Mouse (Mus musculus) liver, adult 2 months (tissue): ENCODE measurements at regions not wholly inside any gene's neighbourhood (a gene's known extent, or its start where the extent isn't known, plus 50 kb on each side); places are given as distances from the start of the nearest gene placed in this dataset.

Experiments
- DNase-seq: peaks from one replicate; pipeline ENCODE4 v3.0.0-alpha.2; 2011; ENCODE audit warnings: low read depth, low spot score; ENCODE audit errors: extremely low read depth
- H3K27ac ChIP-seq: fragments of 200-500 bp; replicated peaks from 2 replicates; pipeline ENCODE4 v1.5.1; 2012; ENCODE audit warnings: low read depth, mild to moderate bottlenecking, control low read depth, inconsistent platforms, low read length; ENCODE audit not compliant: insufficient read depth
- H3K27me3 ChIP-seq: fragments of 200-500 bp; 2 replicates; pipeline ENCODE4 v1.6.1; 2012; ENCODE audit warnings: mild to moderate bottlenecking, moderate library complexity, low read length, inconsistent platforms; ENCODE audit not compliant: control insufficient read depth, insufficient read depth
- H3K36me3 ChIP-seq: fragments of 200-500 bp; 2 replicates; pipeline ENCODE4 v1.6.1; 2012; ENCODE audit warnings: low read length, inconsistent platforms; ENCODE audit not compliant: control insufficient read depth, insufficient read depth
- H3K4me1 ChIP-seq: fragments of 200-500 bp; 2 replicates; pipeline ENCODE4 v1.6.1; 2011; ENCODE audit warnings: low read length; ENCODE audit not compliant: control insufficient read depth, insufficient read depth
- H3K4me3 ChIP-seq: fragments of 200-500 bp; 2 replicates; pipeline ENCODE4 v1.5.1; 2011; ENCODE audit warnings: low read depth, mild to moderate bottlenecking, control low read depth, low read length, moderate library complexity; ENCODE audit not compliant: insufficient read depth
- H3K79me2 ChIP-seq: fragments of 200-500 bp; 2 replicates; pipeline ENCODE4 v1.6.1; 2012; ENCODE audit warnings: inconsistent platforms, mild to moderate bottlenecking, low read length, moderate library complexity; ENCODE audit not compliant: control insufficient read depth, insufficient read depth
- H3K9ac ChIP-seq: fragments of 200-500 bp; 2 replicates; pipeline ENCODE4 v1.6.1; 2012; ENCODE audit warnings: low read depth, mild to moderate bottlenecking, control low read depth, inconsistent platforms, low read length
- CTCF ChIP-seq: fragments of 200-500 bp; IDR thresholded peaks from 2 replicates; pipeline ENCODE4 v1.5.1; 2011; ENCODE audit warnings: low read depth, low read length, control low read depth
- POLR2A ChIP-seq: fragments of 200-500 bp; IDR thresholded peaks from 2 replicates; pipeline ENCODE4 v1.6.1; 2011; ENCODE audit warnings: low read length, control low read depth; ENCODE audit not compliant: insufficient read depth; ENCODE audit errors: extremely low read depth
- WGBS: fragments of 180-500 bp; shearing (Covaris S2); methylation state at CpG from one replicate; pipeline ENCODE4 v1.1.7; 2018; 5-methylcytosine and 5-hydroxymethylcytosine counted together

GRCm38 (mm10) chr12:107085058-107085905 lies 403.1 kb upstream of the 3110018I06Rik start:
- 68% methylated on average over 14 of the region's 14 CpGs for WGBS
- Histone ChIP-seq H3K79me2 (no peaks in the 10 kb centered on the region), H3K27me3 (0 out of 2 replicates have a peak, but pooled peaks cover 2% of the 10 kb centered on the region), H3K36me3 (no peaks in the 10 kb centered on the region), H3K9ac (no peak overlapping the region), H3K4me1 (no peaks in the 10 kb centered on the region), H3K4me3 (no peak overlapping the region), H3K27ac (no peak overlapping the region)
- no peak for DNase-seq
- TF ChIP-seq CTCF (no peak), POLR2A (no peak)

GRCm38 (mm10) chr12:107085906-107086655 lies 402.4 kb upstream of the 3110018I06Rik start:
- Histone ChIP-seq H3K27me3 (0 out of 2 replicates have a peak, but pooled peaks cover 2% of the 10 kb centered on the region), H3K27ac (no peak overlapping the region), H3K4me1 (no peaks in the 10 kb centered on the region), H3K36me3 (no peaks in the 10 kb centered on the region), H3K9ac (no peak overlapping the region), H3K4me3 (no peak overlapping the region), H3K79me2 (no peaks in the 10 kb centered on the region)
- WGBS, result 52% methylated on average over 16 of the region's 16 CpGs
- no peak for DNase-seq
- TF ChIP-seq CTCF, result no peak
- no peak for TF ChIP-seq POLR2A

- Histone ChIP-seq H3K4me1 (no peaks in the 10 kb centered on the region), H3K36me3 (no peaks in the 10 kb centered on the region), H3K9ac (no peak overlapping the region), H3K79me2 (no peaks in the 10 kb centered on the region), H3K27me3 (no peaks in the 10 kb centered on the region), H3K4me3 (no peak overlapping the region), H3K27ac (no peak overlapping the region)
- 68% methylated on average over 3 of the region's 3 CpGs for WGBS
- no peak for TF ChIP-seq POLR2A
- TF ChIP-seq CTCF, result no peak
- no peak for DNase-seq
Measured at GRCm38 (mm10) chr12:107092151-107092550, 396.3 kb upstream of the 3110018I06Rik start.

DNA sequence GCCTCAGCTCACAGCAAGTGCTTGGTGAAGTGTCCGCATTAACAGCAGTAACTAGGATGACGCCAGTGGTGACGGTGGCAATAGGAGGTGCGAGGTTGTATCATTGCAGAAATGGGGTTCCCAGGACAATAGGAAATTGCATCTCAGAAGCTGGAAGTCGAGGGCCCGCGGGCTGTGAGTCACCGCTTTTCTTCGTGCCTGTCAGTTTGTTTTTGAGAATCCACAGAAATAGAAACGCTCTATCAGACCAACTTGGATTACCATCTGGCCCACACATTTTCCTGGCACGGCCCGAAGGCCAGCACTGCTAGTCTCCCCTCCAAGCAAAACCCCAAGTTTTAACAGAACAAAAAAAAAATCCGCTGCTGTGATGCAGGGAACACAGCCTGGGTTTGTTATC lies 395.1 kb upstream of the 3110018I06Rik start:
- no peaks in the 10 kb centered on the region for H3K27me3 ChIP-seq
- no peak overlapping the region for H3K4me3 ChIP-seq
- no peak overlapping the region for H3K9ac ChIP-seq
- TF ChIP-seq POLR2A, result no peak
- 87% methylated on average over 13 of the region's 13 CpGs for WGBS
- H3K79me2 ChIP-seq, result no peaks in the 10 kb centered on the region
- H3K27ac ChIP-seq, result no peak overlapping the region
- H3K36me3 ChIP-seq, result no peaks in the 10 kb centered on the region
- H3K4me1 ChIP-seq, result no peaks in the 10 kb centered on the region
- DNase-seq, result no peak

DNA sequence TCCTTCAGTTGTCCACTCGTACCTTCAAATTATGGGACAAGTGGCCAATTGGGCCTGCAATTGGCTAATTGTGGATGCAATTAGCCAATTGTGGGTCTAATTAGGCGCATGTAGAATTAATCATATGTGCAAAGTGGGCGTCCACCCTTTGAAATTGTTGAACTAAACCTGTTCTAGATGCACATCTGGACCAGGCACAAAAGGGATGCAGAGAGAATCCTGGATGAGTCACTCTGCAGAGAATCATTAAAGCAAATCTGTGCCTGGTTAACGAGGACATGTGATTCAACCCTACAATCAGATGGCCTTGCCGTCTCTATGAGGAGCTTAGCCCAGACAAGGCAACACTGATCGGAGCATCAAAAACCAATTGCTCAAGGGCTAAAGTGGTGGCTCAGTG lies 393.0 kb upstream of the 3110018I06Rik start:
- Histone ChIP-seq H3K4me1 (no peaks in the 10 kb centered on the region), H3K4me3 (no peak overlapping the region), H3K9ac (no peak overlapping the region), H3K79me2 (no peaks in the 10 kb centered on the region), H3K27me3 (no peaks in the 10 kb centered on the region), H3K36me3 (no peaks in the 10 kb centered on the region), H3K27ac (no peak overlapping the region)
- WGBS, result 77% methylated on average over 6 of the region's 6 CpGs
- no peak for DNase-seq
- TF ChIP-seq CTCF (no peak), POLR2A (no peak)

DNA sequence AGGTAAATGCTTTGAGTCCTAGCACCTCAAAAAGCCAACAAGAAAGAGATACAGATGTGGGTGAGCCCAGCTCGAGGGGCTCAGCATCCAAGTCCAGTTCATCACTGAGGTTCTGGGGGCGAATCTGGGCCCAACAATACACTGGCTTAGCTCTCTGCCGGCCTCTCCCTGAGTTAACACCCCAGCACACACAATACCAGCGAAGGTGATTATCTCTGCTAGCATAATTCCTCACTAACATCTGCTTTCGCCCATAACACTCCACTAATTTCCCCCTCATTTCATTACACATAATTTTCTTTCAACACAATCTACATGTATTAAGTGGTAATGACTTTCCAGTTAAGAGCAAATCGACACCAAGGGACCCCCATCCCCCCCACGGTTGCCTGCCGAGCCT lies 383.9 kb upstream of the 3110018I06Rik start:
- Histone ChIP-seq H3K4me3 (no peak overlapping the region), H3K9ac (no peak overlapping the region), H3K4me1 (no peaks in the 10 kb centered on the region), H3K79me2 (no peaks in the 10 kb centered on the region), H3K36me3 (no peaks in the 10 kb centered on the region), H3K27ac (no peak overlapping the region), H3K27me3 (no peaks in the 10 kb centered on the region)
- no peak for TF ChIP-seq POLR2A
- TF ChIP-seq CTCF, result no peak
- 44% methylated on average over 8 of the region's 8 CpGs for WGBS
- no peak for DNase-seq
